Mouse (Mus musculus): Measurements from ENCODE around the gene Adgrd1. TPM values are rescaled to one million over a fixed set of nuclear protein-coding genes. Genes with fewer than 3 reads are reported as not detected.

Adgrd1 gene
- total RNA-seq, 2 experiments from 2014 or later = 2.9 to 3.9 TPM

GRCm38 (mm10) chr5:129137405-129137804 lies 40.9 kb downstream of the Adgrd1 start:
- TF ChIP-seq CTCF (IDR thresholded peaks at IDR 0.05) = no peak
- intact Hi-C loops (cut with DNase I) = loop anchor here (2.0 to 10.0 kb wide), 2 partner anchors 15 to 937 kb away; partner anchors contain the start of gene Tpst1
- Histone ChIP-seq H3K4me3 (no peak overlapping the region), H3K27ac (peak overlapping the region; percentile 85)
- DNase-seq (ENCODE audit: extremely low spot score in 1 of 2, low spot score in 2 of 2) = no peak

GRCm38 (mm10) chr5:129138576-129138975 lies 42.0 kb downstream of the Adgrd1 start:
- no peak overlapping the region for H3K4me3 ChIP-seq
- intact Hi-C loops (cut with DNase I) = loop anchor here (10.0 kb wide), 1 partner anchor 936 kb away; the partner anchor contains the start of gene Tpst1
- H3K27ac ChIP-seq = peak overlapping the region; percentile 82
- peak in 1 of 2 experiments; percentile 53 for DNase-seq (ENCODE audit: extremely low spot score in 1 of 2, low spot score in 2 of 2)
- no peak for TF ChIP-seq CTCF (IDR thresholded peaks at IDR 0.05)

GRCm38 (mm10) chr5:129142801-129143200 lies 46.3 kb downstream of the Adgrd1 start:
- Histone ChIP-seq H3K4me3 (no peak overlapping the region), H3K27ac (no peak overlapping the region)
- intact Hi-C loops (cut with DNase I) = no loop called here
- TF ChIP-seq CTCF (IDR thresholded peaks at IDR 0.05) = no peak
- no peak for DNase-seq (ENCODE audit: extremely low spot score in 1 of 2, low spot score in 2 of 2)

DNA sequence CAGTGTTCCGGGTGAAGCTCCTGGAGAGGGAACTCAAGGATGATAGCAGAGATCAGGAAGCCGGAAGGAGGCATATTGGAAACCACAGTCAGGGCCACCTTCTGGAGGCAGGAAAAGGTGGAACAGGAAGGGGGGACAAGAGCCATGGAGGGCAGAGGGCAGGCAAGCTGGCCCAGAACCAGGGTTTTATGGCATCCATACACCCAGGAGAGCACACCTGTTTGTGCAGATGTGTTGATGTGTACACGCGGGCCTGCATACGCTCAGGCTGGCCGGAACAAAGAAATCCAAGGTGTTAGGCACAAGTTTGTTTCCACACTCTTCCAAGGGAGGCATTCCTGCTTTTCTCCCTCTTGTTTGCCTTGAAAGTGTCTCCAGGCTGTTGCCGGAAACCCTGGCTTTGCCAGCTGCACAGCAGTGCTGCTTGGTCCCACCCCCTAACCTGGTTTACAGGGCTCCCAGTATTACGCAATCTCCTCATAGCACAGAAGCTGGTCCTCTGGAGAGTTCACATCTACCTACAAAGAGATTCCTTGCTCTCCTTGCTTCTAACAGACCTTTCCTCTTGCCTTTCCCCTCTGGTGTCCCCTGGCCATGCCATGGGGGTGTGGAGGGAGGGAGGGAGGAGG lies 48.9 kb downstream of the Adgrd1 start:
- H3K4me3 ChIP-seq = no peak overlapping the region
- peak overlapping the region; percentile 78 for H3K27ac ChIP-seq
- intact Hi-C loops (cut with DNase I) = no loop called here
- no peak for TF ChIP-seq CTCF (IDR thresholded peaks at IDR 0.05)
- DNase-seq (ENCODE audit: extremely low spot score in 1 of 2, low spot score in 2 of 2) = no peak

- intact Hi-C loops (cut with DNase I) = no loop called here
- peak overlapping the region; percentile 69 for H3K27ac ChIP-seq
- H3K4me3 ChIP-seq = no peak overlapping the region
- TF ChIP-seq CTCF (IDR thresholded peaks at IDR 0.05) = no peak
- DNase-seq (ENCODE audit: extremely low spot score in 1 of 2, low spot score in 2 of 2) = no peak
Observed at GRCm38 (mm10) chr5:129146892-129147509, 50.5 kb downstream of the Adgrd1 start.

DNA sequence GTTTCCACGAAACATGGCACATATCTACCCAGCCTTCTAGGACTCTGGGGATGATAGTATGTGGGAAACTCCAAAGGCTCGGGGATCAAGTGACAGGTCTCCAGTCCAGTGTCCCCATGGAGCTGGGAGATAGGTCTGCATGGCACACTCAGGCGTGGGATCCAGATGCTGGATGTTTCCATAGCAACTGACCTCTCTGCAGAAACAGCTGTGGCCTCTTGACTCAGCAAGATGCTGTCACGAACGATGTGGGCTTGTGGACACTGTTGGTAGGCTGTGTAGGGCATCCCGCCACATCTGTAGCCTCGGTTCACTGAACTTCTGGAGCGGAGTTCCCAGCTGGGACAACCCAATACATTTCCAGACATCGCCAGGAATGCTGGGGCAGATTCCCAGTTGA lies 51.9 kb downstream of the Adgrd1 start:
- Histone ChIP-seq H3K4me3 (no peak overlapping the region), H3K27ac (no peak overlapping the region)
- intact Hi-C loops (cut with DNase I) = no loop called here
- no peak for DNase-seq (ENCODE audit: extremely low spot score in 1 of 2, low spot score in 2 of 2)
- no peak for TF ChIP-seq CTCF (IDR thresholded peaks at IDR 0.05)

GRCm38 (mm10) chr5:129155023-129155901 lies 58.7 kb downstream of the Adgrd1 start:
- intact Hi-C loops (cut with DNase I) = no loop called here
- no peak for TF ChIP-seq CTCF (IDR thresholded peaks at IDR 0.05)
- no peak for DNase-seq (ENCODE audit: extremely low spot score in 1 of 2, low spot score in 2 of 2)
- no peak overlapping the region for H3K27ac ChIP-seq
- no peak overlapping the region for H3K4me3 ChIP-seq

DNA sequence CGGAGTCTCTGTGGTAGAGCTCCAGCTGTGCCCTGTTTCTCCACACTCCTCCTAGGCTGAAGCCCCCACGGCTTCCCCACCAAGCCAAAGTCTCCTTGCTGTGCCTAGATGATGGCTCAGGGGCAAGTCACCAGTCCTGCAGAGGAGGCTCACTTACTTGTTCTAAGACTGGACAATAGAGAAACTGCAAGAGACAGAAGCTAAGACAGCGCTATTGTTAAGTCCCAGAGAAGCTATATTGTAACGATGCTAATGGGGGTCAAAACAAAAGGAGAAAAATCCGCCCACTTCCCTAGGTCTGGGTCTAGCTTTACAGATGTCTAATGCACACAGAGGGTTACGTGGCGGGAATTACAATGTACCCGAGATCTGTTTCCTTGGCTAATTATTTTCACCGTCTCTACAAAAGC lies 59.4 kb downstream of the Adgrd1 start:
- no peak for DNase-seq (ENCODE audit: extremely low spot score in 1 of 2, low spot score in 2 of 2)
- Histone ChIP-seq H3K27ac (no peak overlapping the region), H3K4me3 (no peak overlapping the region)
- TF ChIP-seq CTCF (IDR thresholded peaks at IDR 0.05) = no peak
- intact Hi-C loops (cut with DNase I) = no loop called here

- intact Hi-C loops (cut with DNase I) = no loop called here
- no peak for DNase-seq (ENCODE audit: extremely low spot score in 1 of 2, low spot score in 2 of 2)
- peak; percentile 30 for TF ChIP-seq CTCF (IDR thresholded peaks at IDR 0.05)
- no peak overlapping the region for H3K4me3 ChIP-seq
- H3K27ac ChIP-seq = no peak overlapping the region
Observed at GRCm38 (mm10) chr5:129161372-129162051, 65.0 kb downstream of the Adgrd1 start.

- no peak for TF ChIP-seq CTCF (IDR thresholded peaks at IDR 0.05)
- no peak for DNase-seq (ENCODE audit: extremely low spot score in 1 of 2, low spot score in 2 of 2)
- Histone ChIP-seq H3K4me3 (no peak overlapping the region), H3K27ac (no peak overlapping the region)
- intact Hi-C loops (cut with DNase I) = no loop called here
Observed at GRCm38 (mm10) chr5:129163416-129163815, 66.9 kb downstream of the Adgrd1 start.

DNA sequence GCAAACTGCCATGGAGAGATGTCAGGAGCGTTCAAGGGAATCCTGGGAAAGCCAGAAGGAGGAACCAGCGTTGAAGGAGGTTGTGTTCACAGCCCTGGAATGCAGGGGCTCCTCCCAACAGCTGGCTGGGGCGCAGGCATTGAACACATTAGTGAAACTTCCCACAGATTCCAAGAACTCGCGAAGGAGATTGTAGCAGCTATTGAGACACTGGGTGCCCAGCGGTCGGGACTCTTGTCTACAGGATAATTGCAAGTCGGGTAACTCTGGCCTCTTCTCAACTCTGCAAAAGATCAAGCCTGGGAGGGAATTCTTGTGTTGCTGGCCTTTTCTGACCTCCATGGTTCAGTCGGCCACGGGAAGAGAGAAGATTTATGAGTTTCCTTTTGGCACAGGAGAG lies 67.5 kb downstream of the Adgrd1 start:
- H3K4me3 ChIP-seq = no peak overlapping the region
- intact Hi-C loops (cut with DNase I) = no loop called here
- TF ChIP-seq CTCF (IDR thresholded peaks at IDR 0.05) = no peak
- H3K27ac ChIP-seq = no peak overlapping the region
- no peak for DNase-seq (ENCODE audit: extremely low spot score in 1 of 2, low spot score in 2 of 2)
